Mouse (Mus musculus): Measurements from ENCODE around the gene Haspin.

Gene Haspin

DNA sequence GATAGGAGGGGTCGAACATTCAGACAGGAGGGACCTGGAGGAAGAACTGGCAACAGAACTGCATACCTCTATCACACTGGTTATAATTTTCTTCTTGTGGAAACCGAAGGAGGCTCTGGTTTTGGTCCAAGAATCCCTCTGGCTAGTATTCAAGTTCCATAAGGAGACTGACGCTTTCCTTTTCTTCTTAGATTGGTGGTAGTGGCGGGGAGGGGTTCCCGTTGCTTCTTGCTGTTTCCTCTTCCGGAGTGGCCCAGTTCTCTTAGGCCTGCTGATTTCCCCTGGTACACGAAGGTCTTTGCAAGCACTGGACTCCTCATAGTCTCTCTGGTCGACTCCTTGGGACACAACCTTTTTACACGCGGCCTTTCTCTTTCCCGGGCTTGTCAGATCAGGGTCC is 978 bp downstream of the Haspin start:
- no peak for DNase-seq

DNA sequence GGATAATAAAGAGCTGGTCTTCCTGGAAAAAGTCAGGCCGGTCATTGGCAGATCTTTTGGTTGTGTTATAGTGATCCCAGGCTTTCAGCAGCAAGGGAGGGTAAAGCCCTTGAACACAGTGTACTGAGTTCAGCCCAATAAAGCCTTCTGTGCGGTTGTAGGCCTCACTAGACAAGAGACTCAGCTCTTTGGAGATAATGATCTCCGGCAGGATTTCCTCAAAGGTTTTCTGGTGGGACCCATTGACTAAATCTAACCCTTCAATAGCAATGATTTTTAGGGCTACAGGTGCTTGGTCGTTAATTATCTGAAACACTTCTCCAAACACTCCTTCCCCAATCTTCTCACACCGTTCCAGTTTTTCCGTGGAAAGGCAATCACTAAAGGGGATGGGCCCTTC is 1.5 kb downstream of the Haspin start:
- DNase-seq = no peak

DNA sequence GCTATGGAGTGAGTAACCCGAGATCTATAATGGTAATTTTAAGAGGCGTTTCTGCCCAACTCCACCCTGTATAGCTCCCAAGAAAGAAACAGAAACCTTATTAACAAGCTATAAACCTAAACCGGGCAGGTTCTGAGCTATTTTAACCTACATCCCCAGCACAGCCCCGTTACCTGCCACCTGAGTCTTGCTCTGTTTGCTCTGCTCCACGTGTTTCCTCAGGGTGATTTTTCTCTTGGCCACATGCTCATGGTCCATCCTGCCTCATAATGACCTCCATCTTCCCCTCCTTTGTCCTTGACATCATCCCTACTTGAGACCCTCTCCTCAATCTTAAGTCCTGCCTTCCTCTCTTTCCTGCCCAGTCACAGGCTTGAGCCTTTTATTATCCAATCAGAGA is 3.9 kb downstream of the Haspin start:
- no peak for DNase-seq

DNA sequence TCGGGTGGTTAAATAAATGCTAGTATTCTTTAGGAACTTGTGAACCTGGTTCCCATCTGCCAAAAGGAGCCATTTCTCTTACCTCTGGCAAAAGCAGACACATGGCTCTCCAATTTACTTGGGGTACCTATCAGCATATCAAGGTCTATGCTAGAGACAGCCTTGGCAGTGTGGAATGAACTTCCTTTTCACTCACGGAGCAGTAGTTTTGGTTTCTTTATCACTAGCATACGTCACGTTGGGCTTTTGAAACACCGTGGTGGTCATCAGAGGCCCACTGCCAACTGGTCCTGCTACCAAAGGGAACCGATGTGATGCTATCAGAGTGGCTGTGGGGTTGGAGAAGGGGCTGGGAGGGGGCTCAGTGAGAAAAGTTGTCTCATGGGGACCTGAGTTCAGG is 5.1 kb downstream of the Haspin start:
- DNase-seq = no peak

DNA sequence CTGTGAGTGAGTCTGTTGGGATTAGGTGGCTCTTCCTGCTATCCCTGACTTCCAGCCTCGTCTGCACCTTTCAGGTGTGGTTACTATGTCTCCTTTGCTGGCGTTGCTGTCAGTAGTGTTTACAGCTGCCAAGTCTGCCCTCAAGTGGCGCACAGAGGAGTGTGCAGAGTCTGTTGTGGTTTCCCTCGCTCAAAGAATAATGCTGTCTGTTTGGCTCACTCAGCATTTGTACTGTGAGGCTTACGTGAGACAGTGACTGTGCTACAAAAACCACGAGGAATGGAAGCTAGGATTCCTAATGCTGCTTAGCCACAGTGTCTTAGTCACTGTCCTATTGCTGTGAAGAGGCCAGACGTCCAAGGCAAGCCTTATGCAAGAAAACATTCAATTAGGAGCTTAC is 7.1 kb downstream of the Haspin start:
- DNase-seq = no peak

DNA sequence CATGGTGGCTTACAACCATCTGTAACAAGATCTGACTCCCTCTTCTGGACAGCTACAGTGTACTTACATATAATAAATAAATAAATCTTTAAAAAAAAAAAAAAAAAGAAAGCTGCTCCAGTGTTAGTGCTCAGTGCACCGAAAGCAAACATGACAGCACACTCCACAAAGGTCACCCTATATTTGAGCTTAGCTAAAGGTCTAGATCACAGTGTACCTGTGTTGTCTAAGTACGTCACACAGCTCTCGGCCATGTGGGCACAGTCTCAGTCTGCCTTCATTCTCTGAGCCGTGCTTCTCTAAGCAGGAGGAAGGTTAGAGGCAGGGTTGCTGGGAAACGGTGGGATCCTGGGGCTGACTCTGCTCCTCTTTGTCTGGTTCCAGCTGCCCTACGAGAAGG is 11.6 kb downstream of the Haspin start:
- DNase-seq = no peak

DNA sequence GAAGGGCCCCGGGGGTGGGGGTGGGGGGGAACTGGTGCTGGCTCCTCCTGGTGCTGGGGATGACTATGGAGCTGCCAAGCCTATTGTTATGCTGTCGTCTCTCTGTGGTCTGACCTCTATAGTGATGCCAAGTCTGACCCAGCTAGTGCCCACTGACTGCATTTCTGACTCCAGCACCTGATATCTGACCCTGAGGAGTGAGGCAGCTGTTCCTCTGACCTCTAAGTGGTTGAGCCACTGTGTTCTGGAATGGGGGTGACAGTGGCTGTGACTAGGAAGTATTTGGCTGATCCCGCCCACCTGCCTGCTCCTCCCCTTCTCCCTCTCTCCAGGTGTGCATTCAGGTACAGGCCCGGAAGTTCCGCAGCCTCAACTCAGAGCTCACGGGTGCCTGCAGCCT is 26.7 kb downstream of the Haspin start:
- DNase-seq = no peak

DNA sequence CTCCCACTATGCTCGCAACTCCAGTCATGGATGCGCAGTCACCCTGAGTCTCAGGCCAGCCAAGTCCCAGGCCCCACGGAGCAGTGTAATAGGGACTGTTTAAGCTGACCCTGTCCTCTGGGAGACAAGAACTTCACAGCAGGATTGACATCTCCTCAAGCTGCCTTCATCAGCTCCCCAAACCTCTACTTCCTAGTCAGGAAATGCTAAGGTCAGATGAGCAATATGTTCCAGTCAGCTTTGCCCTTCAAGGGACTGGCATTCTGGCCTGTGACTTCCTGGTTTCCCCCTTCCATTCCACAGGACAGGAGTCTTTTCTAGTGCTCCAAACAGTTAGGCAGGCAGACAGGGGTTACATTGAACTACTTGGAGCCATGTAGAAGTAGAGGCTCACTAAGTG is 28.2 kb downstream of the Haspin start:
- DNase-seq = no peak

DNA sequence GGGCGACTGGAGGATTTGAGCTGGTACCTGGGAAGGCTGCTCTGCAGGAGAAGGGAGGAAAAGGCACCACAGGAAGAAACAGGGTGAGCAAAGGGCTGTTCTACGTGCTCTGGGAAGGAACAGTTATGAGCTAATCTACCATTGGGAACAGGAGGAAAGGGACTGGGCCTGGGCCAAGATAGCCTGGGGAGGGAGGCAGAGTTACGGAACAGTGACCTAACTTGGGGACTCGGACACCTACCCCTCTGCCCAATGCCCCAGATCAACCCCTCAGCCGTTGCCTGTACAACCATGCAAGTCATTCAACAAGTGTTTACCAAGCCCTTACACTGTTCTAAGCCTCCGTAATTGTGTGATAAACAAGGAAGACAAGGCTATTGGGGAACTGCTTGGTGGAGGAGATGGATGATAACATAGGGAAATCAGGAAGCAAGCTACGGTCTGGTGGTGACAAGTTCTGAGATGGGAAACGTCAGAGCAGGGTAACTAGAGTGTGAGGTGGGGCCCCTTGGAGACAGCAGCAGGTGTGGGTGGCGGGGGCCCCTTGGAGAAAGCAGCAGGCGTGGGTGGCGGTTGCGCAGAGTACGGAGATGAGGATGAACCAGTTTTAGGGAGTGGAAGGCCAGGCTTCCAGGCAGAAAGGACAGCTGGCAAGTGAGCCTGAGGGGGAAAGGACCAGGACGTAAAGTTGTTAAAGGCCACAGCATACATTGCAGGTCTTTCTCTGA is 29.0 kb downstream of the Haspin start:
- no peak for DNase-seq

DNA sequence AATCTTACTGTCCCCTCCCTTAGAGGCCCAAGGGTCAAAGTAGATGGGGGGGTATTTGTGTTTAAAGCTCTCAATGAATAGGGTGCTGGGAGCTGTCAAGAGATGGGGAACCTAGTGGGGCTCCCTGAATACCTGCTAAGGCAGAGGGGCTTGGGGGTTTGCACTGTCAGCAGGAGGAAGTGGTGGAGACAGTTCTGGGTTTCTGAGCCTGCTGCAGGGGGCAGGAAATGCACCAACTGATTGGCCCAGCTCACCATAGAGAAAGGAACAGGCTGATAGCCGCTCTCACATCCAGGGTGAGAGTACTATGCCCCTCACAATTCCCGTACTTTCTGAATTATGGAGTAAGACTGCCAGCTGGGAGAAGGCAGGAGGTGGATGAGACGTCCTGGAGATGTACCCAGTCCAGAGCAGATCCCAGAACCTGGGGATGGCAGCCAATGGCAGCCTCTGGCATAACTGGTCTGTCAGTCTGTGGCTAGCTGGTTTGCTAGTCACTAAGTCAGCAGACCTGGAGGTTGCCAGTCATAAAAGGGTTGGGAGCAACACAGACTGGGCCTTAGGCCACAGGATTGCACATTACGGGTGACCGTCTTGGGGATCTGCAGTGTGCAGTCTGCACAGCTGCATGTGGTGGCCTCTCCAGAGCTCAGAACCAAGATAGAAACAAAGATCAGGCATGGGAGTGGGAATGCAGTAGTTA is 29.7 kb downstream of the Haspin start:
- no peak for DNase-seq

DNA sequence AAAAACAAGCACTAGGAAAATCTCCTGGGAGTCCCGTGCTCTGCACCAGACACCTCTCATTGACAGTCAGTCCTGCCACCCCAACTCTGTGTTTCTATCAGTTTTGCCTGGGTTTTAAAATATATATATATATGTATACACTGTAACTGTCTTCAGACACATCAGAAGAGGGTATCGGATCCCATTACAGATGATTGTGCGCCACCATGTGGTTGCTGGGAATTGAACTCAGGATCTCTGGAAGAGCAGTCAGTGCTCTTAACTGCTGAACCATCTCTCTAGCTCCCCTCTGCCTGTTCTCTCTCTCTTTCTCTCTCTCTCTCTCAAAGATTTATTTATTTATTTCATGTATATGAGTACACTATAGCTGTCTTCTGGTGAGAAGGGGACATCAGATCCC is 30.7 kb downstream of the Haspin start:
- DNase-seq = peak; percentile 51

DNA sequence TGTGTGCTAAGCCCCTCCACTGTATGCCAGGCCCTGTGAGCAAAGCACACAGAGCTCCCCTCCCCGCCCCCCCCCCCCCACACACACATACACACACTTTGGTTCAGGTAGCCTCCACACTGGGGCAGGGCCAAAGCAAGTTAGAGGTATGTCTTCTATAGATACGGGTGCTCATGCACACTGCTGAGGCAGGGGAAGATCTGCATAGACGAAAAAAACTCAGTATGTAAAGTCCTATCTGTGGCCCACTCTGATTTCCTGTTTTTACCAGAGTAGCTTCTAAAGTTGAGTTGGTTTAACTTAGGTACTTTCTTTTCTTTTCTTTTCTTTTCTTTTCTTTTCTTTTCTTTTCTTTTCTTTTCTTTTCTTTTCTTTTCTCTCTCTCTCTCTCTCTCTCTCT is 32.8 kb downstream of the Haspin start:
- no peak for DNase-seq

DNA sequence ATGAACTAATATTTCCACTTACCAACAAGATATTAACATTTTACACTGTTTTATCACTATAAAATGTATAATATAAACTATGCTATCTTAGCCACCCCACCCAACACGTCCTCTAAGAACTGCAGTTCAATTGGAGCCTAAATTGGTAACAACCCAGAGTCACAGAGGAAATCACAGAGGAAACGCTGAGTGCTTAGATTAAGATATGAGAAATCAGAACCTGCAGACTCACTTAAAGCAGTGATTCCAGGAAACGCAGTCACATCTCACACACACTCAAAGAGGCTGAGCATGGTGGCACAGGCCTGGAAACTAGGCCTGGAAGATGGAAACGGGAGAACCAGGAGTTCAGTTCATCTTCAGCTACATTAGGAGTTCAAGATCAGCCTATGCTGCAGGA is 36.8 kb downstream of the Haspin start:
- no peak for DNase-seq

DNA sequence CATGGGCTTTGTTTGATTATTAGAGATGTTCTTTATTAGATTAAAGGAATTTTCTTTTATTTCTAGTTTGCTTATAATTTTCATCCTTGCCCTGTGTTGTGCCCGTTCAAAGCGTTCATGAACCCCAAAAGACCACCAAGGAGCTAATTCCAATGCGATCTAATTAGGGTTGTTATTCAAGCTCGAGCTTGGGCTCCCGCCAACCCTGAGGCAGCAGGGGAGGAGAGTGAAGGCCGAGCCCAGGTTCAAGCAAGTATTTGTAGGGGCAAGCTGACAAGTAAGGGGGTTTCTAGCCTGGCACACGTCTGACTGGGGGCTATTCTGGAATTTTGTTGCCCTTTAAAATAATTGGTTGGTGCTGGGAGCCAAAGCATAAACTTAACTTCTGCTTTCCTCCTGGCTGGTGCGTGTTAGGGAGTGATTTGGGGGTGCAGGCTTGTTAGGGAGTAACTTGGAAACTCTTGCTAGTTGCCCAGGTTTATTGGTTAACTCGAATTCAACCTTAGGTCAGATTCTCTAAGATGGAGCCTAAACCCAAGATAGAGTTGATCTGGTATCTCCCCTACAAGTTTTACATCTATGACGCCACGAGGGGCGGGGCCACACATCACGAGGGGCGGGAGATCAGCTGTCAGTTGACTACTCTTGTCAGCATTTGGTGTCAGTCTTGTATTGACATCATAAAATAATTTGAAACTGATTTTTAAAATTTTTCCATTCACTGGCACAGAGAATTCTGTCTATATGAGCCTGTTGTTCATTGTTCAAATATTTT is 37.9 kb downstream of the Haspin start:
- DNase-seq = peak; percentile 25

DNA sequence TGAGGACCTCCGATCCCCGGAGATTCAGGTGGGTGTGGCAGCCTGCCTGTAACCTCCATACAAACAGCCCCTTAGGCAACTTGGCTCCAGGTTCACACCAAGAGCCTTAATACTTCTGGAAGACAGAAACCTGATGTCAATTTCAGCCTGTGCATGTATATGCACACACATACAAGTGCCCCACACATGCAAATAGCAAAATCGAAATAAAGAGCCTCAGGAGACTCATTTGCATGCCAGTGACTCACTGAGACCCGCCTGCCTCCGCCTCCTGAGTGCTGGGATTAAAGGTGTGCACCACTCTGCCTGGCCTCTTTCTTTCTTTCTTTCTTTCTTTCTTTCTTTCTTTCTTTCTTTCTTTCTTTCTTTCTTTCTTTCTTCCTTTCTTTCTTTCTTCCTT is 39.2 kb downstream of the Haspin start:
- DNase-seq = no peak

DNA sequence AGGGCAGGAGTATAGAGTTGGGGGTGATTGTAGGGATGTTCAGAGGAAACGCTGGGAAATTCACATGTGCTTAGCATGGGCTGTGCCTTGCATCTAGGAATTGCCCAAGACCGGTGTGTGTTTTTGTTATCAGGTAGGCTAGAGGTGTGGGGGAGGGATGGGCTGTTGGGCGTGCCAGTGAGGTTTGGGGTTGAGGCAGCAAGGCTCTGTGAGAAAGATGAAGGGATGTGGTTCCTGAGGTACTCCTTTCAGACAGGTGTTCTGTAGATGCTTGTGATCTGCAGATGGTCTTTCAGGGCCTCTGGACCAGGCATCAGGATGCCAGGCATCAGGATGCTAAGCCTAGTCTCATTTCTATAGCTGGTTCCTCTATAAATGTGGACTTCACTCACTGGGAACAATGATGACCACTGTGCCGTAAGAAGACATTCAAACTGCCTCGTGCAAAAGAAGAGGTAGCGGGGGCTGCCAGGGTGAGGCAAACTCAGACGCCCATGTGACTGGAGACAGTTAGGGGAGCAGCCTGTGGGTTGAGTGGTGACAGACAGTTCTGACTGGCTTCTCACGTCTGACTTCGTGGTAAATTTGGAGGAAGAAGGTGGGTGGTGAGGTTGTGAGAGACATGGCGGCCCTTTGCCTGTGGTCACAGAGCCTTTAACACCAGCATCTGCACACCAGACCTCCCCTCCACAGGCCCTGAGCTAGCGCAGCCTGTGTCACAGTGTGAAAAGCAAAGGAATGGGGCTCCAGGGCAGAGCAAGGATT is 43.7 kb downstream of the Haspin start:
- DNase-seq = no peak

DNA sequence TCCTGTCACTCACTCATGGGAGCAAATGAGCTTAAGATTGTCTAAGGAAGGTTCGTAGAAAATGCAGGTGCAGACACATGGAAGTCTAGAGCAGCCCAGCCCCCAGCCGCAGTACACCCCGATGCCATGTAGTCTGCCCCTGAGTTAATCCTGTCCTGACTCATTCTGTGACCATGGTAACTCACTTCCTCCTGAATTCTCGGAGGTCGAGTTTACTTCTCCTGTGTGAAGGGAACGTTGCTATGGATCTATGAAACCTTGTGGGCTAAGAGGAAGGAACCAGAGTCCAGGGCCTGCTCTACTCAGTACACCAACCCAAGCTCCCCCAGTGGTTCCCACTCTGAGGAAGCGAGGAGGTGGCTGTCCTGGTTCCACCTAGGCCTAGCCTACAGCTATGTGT is 45.2 kb downstream of the Haspin start:
- no peak for DNase-seq

DNA sequence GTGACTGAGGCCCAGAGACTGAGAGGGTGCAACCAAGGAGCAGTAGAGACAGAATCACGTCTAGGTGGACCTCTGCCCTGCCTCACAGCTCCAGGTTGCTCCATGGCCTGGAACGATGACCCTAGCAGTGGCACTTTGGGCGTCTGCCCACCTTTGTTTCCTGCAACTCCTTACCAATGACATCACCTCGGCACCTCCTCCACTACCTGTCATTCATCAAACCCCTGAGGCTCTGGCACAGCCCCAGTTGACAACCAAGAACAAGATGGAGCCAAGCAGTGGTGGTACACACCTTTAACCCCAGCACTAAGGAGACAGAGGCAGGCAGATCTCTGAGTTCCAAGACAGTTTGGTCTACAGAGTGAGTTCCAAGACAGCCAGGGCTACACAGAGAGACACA is 46.0 kb downstream of the Haspin start:
- DNase-seq = no peak

DNA sequence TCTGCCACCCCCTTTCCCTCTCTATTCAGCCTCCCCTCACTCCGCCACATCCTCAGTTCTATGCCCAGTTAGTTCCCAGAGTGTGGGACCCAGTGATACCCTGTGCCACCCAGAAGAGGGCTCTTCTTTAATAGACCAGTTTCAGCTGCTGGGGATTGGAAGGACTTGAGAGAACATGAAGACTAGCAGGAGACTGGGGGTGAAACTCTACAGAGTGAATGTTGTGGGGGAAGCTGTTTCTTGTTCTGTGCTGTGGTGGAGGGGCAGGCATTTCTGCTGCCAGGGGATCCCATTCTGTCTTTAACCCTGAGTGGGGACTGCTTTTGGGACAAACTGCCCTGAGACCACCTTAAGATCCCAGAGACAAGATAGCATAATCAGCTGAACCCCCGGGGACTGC is 47.3 kb downstream of the Haspin start:
- DNase-seq = no peak

DNA sequence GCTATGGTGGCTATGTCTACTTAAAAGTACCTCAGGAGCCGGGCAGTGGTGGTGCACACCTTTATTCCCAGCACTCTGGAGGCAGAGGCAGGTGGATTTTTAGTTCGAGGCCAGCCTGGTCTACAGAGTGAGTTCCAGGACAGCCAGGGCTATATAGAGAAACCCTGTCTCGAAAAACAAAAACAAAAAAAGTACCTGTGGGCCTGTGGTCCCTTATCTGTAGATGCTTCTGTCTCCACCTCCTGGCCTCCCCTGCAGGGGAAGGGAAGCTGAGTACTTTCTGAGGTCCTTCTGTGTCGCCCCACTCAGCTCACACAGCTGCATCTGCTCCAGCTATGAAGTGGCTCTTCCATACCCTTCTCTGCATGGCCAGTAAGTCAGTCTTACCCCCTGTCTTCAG is 47.8 kb downstream of the Haspin start, which contains the start of gene Itgae:
Gene Itgae (plus strand): TSS at position 301 of the 400 bp plus-strand sequence.
- no peak for DNase-seq

DNA sequence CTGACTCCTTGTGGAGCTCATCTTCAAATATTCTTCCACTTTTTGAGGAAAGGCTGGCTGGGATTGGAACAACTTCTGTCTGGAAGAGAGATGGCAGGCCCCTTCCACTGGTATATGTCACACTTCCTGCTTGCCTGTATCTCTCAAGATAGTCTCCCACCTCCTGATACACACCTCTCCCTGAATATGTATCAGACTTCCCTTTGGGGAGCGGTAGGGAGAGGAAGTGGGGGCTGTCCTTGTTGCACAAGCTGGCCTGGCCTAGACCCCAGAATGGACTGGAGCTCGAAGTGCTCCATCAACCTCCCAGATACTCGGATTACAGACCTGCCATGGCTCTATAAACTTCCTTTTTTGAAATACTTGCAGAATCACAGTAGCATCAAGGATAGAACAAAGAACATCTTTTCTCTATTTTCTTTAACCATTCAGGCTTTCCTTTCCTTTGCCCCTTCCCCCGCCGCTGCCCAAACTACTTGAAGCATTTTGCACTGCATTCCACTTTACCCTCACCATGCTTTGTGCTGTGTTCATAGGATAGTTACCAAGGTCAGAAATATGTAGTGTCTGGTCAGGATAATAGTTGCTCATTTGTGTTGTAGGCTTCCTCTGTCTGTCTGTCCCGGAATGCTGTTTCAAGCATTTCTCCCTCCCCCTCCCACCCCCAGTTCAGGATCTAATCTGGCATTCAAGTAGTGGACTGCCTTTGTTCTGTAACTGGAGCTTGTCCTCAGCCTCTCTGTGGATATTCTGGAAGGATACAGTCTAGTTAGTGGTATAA is 50.2 kb downstream of the Haspin start:
- DNase-seq = no peak
